Mouse (Mus musculus): ENCODE measurements around the gene Cd274.

Cd274 gene

GRCm38 (mm10) chr19:29436793-29437479 is 69.7 kb downstream of the Cd274 start:
- DNase-seq: no peak
